Mouse (Mus musculus) cortical plate, adult 2 months (tissue): ENCODE results near the gene Ppp1r9b.

Source experiments
- CTCF ChIP-seq: fragments of 200-500 bp; IDR thresholded peaks from 2 replicates; pipeline ENCODE4 v1.5.1; 2011; ENCODE audit warnings: mild to moderate bottlenecking, control low read depth, low read length; ENCODE audit not compliant: insufficient read depth; ENCODE audit errors: extremely low read depth
- POLR2A ChIP-seq: fragments of 200-500 bp; IDR thresholded peaks from 2 replicates; pipeline ENCODE4 v1.6.1; 2011; ENCODE audit warnings: mild to moderate bottlenecking, low read length, control low read depth; ENCODE audit not compliant: insufficient read depth; ENCODE audit errors: extremely low read depth

GRCm38 (mm10) chr11:94987341-94987740 lies 3.5 kb upstream of the Ppp1r9b start:
- TF ChIP-seq CTCF (no peak), POLR2A (no peak)
